10 mouse cellular contexts compared by ENCODE assay signal in the genomic region with DNA sequence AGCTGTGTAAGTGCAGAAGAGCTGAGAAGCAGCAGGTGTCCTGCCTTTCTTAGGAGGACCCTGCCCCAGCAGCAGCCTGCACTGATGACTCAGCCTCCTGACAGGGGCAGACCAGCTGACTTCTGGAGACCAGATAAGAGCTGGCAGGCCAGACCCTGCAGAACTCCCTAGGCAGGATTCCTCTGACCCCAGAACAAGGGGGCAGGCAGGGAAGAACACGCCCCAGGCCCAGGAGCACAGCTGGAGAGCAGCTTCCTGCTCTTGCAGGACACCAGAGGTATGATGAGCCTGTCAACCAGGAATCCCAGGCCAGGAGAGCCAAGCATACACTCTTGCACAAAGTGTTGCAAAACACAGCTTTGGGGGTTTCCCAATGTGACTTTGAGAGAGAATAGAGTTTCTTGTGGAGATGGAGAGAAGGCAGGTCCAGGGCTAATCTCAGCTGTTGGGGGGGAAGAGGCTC. TPM values are rescaled to one million over a fixed set of nuclear protein-coding genes. Genes with fewer than 3 reads are reported as not detected.
DNase-seq lines count a peak whose midpoint lies in the region; ATAC-seq and TF ChIP-seq lines count a peak whose summit lies in the region.
"Had no signal": no experiment of that assay in that cellular context is flagged by ENCODE, and none has a peak within 500 bp of the region (broad histone marks: within the 10 kb centered on the region; RNA-seq: fewer than 3 reads in every experiment).

No protein-coding gene starts in this region.

- WGBS in lung, embryonic 15.5 days: 33% methylated on average over 1 of the region's 1 CpGs
- 43% methylated on average over 1 of the region's 1 CpGs for WGBS in lung, adult 2 months

- intact Hi-C loops in heart, postnatal 14 days (cut with DNase I): no loop called here

- H3K27me3 ChIP-seq in lung, embryonic 15.5 days: no peaks in the 10 kb centered on the region

- TF ChIP-seq CTCF in lung, adult 2 months (IDR thresholded peaks at IDR 0.05; ENCODE audit: insufficient read depth, low read length): no peak

- no peak overlapping the region for H3K4me3 ChIP-seq in lung, embryonic 15.5 days
- H3K4me3 ChIP-seq in lung, adult 2 months (replicated peaks; ENCODE audit: extremely low read depth, low read depth, low read length): no peak overlapping the region

- peaks cover 67% of the 10 kb centered on the region for H3K4me1 ChIP-seq in lung, embryonic 15.5 days
- H3K4me1 ChIP-seq in lung, adult 2 months (ENCODE audit: control insufficient read depth, insufficient read depth, low read length): no peaks in the 10 kb centered on the region

- no peaks in the 10 kb centered on the region for H3K36me3 ChIP-seq in lung, embryonic 15.5 days

- DNase-seq in lung, adult 2 months: no peak
- DNase-seq in heart, postnatal 14 days: peak; percentile 38 to 42
- no peak for DNase-seq in frontal cortex, postnatal 14 days (ENCODE audit: low spot score in 2 of 2)
- DNase-seq in thymus, postnatal 14 days: no peak
- no peak for DNase-seq in frontal cortex, postnatal 10 days (ENCODE audit: low spot score in 2 of 2)

- H3K27ac ChIP-seq in lung, embryonic 15.5 days: peak overlapping the region; percentile 30; the same call in 1 of the 2 replicates

- H3K4me2 ChIP-seq in lung, embryonic 15.5 days: no peak overlapping the region

- H3K9me3 ChIP-seq in lung, embryonic 15.5 days: no peaks in the 10 kb centered on the region

- TF ChIP-seq POLR2A in lung, adult 2 months (IDR thresholded peaks at IDR 0.05; ENCODE audit: borderline replicate concordance, extremely low read depth, low read depth, low read length): no peak

- ATAC-seq in lung, embryonic 15.5 days (ENCODE audit: borderline replicate concordance, extremely low read depth, low FRiP score, low TSS enrichment): no peak
- ATAC-seq in common myeloid progenitor, adult 5-6 weeks (replicated peaks; ENCODE audit: low read depth, poor library complexity, severe bottlenecking): peak; percentile 19; the same call in 1 of the 2 replicates
- peak; percentile 72 for ATAC-seq in megakaryocyte progenitor cell, adult 5-6 weeks (replicated peaks; ENCODE audit: poor library complexity)

- no peak overlapping the region for H3K9ac ChIP-seq in lung, embryonic 15.5 days

RNA-seq across cellular contexts. Expression of a gene that starts 22.9 kb away (rescaled TPM):
- 1.2 TPM in 2 replicates for polyA plus RNA-seq in lung, embryonic 15.5 days (2015; fragmentation: Nextera tagmentation; extraction: Ambion mirVana)
- polyA plus RNA-seq in lung, adult 2 months (2012; rRNA removed): 0.05 and 0.08 TPM in 2 replicates
- 0.09 TPM in 1 of 2 replicates, not detected in the other for total RNA-seq in common myeloid progenitor, adult 5-6 weeks (2017)
- not detected for total RNA-seq in heart, postnatal 14 days (2021)
- 0.02 TPM in 1 of 2 replicates, not detected in the other for total RNA-seq in megakaryocyte progenitor cell, adult 5-6 weeks (2015)
- not detected in 2 replicates for total RNA-seq in megakaryocyte progenitor cell, adult 5-6 weeks (2017)
- total RNA-seq: hematopoietic stem cell, adult 5-6 weeks had no signal

RNA-seq across cellular contexts. Expression of a gene that starts 25.8 kb away (rescaled TPM):
- 0.23 TPM in 1 of 2 replicates, not detected in the other for polyA plus RNA-seq in lung, embryonic 15.5 days (2015; fragmentation: Nextera tagmentation; extraction: Ambion mirVana)
- polyA plus RNA-seq in lung, adult 2 months (2012; rRNA removed): not detected in 2 replicates
- not detected in 2 replicates for total RNA-seq in common myeloid progenitor, adult 5-6 weeks (2017)
- not detected for total RNA-seq in heart, postnatal 14 days (2021)
- not detected in 2 replicates for total RNA-seq in megakaryocyte progenitor cell, adult 5-6 weeks (2015)
- not detected in 2 replicates for total RNA-seq in megakaryocyte progenitor cell, adult 5-6 weeks (2017)
- total RNA-seq: hematopoietic stem cell, adult 5-6 weeks had no signal
- polyA plus RNA-seq: urinary bladder, adult 2 months had no signal

RNA-seq across cellular contexts. Expression of a gene that starts 36.6 kb away (rescaled TPM):
- polyA plus RNA-seq in lung, embryonic 15.5 days (2015; fragmentation: Nextera tagmentation; extraction: Ambion mirVana): 0.37 TPM in 1 of 2 replicates, not detected in the other
- polyA plus RNA-seq in lung, adult 2 months (2012; rRNA removed): 0.69 and 0.75 TPM in 2 replicates
- not detected in 2 replicates for total RNA-seq in common myeloid progenitor, adult 5-6 weeks (2017)
- total RNA-seq in heart, postnatal 14 days (2021): under 1 TPM in 1 of 2 experiments, not detected in 1; 0.68 TPM
- total RNA-seq in megakaryocyte progenitor cell, adult 5-6 weeks (2015): not detected in 2 replicates
- total RNA-seq in megakaryocyte progenitor cell, adult 5-6 weeks (2017): not detected in 2 replicates
- total RNA-seq: hematopoietic stem cell, adult 5-6 weeks had no signal

Comparison
In these comparisons a context has a peak if more than half of its experiments do, and no peak if none do; other contexts are left out.
1. DNase-seq: peak in heart, postnatal 14 days (2 of 2); none in lung, adult 2 months (single experiment), frontal cortex, postnatal 14 days (0 of 2), thymus, postnatal 14 days (single experiment) and frontal cortex, postnatal 10 days (0 of 2).